Mouse (Mus musculus): ENCODE data around the gene Vwa5b1. TPM values are rescaled to one million over a fixed set of nuclear protein-coding genes. Genes with fewer than 3 reads are reported as not detected.

Vwa5b1 gene
- polyA plus RNA-seq, 1 experiment from 2014 or later = 0.13 TPM

DNA sequence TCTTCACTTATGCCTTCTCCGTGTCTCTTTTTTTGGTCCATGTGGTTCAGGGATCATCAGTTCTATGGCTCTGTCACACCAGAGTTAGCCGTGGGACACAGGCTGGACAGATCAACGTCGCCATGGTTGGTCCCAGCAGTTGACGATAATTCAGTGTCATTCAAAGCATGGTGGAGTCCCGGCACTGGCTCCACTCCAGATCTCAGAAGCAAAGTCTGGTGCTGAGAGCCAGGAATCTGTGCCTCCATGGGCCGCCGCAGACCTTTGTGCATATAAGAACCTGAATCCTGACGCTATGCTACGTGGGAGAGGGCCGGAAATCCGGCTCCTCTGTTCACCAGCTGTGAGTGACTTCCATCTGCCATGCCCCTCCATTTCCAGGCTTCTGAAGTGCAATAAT lies 100.1 kb downstream of the Vwa5b1 start:
- H3K4me1 ChIP-seq (replicated peaks; ENCODE audit: control insufficient read depth, insufficient read depth, low read length) = peaks cover 3% of the 10 kb centered on the region; the same call in 1 of the 2 replicates
- H3K36me3 ChIP-seq (ENCODE audit: control insufficient read depth, insufficient read depth, low read length) = no peaks in the 10 kb centered on the region
- ATAC-seq (replicated peaks; ENCODE audit: low FRiP score) (no peak), DNase-seq (ENCODE audit: low spot score) (no peak)
- 93% methylated on average over 12 of the region's 12 CpGs for WGBS
- no peak overlapping the region for H3K4me2 ChIP-seq (ENCODE audit: low read depth, low read length, severe bottlenecking)
- no peak overlapping the region for H3K4me3 ChIP-seq (ENCODE audit: low read depth, low read length)
- no peak overlapping the region for H3K9ac ChIP-seq (ENCODE audit: low read length)
- no peaks in the 10 kb centered on the region for H3K27me3 ChIP-seq (ENCODE audit: control insufficient read depth, insufficient read depth, low read length)
- no peaks in the 10 kb centered on the region for H3K9me3 ChIP-seq (ENCODE audit: control insufficient read depth, low read length)
- H3K27ac ChIP-seq (ENCODE audit: low read depth, low read length) = no peak overlapping the region

DNA sequence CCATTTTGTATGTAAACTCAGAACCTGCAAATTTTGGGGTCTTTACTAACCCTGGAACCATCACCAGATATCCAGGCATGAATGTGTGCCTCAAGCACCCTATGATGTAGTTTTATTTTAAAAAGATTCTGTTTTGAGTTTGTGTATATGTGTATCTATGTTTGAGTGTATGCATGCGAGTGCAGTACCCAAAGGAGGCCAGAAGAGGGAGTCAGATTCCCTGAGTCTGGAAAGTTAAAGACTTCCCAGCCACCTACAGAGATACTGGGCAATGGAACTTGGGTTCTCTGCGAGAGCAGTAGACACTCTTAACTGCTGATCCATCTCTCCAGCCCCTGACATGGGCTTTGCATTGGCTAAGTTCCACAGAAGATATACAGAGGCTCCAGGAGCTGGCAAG lies 101.8 kb downstream of the Vwa5b1 start:
- H3K9me3 ChIP-seq (ENCODE audit: control insufficient read depth, low read length) = no peaks in the 10 kb centered on the region
- DNase-seq (ENCODE audit: low spot score) (no peak), ATAC-seq (replicated peaks; ENCODE audit: low FRiP score) (no peak)
- no peak overlapping the region for H3K4me2 ChIP-seq (ENCODE audit: low read depth, low read length, severe bottlenecking)
- H3K36me3 ChIP-seq (ENCODE audit: control insufficient read depth, insufficient read depth, low read length) = no peaks in the 10 kb centered on the region
- peaks cover 3% of the 10 kb centered on the region; the same call in 1 of the 2 replicates for H3K4me1 ChIP-seq (replicated peaks; ENCODE audit: control insufficient read depth, insufficient read depth, low read length)
- no peak overlapping the region for H3K27ac ChIP-seq (ENCODE audit: low read depth, low read length)
- WGBS = 90% methylated on average over 2 of the region's 2 CpGs
- no peaks in the 10 kb centered on the region for H3K27me3 ChIP-seq (ENCODE audit: control insufficient read depth, insufficient read depth, low read length)
- H3K4me3 ChIP-seq (ENCODE audit: low read depth, low read length) = no peak overlapping the region
- no peak overlapping the region for H3K9ac ChIP-seq (ENCODE audit: low read length)

DNA sequence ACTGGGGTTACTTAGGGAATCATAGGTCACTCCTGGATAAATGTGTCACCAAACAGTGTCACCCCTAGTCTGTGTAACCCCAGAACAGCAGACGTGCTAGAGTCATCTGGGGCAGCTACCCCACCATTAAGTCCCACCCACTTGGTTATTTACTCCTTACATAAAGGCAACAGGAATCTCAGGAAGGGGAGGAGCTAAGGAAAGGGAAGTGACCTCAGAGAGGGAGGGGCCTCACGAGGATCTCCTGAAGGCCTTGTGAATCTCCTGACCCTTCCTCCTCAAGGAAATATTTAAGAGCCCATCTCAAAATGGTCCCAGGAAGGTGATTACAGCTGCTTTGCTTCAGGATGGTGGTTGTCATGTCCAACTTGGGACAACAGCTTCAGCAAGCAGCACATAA lies 103.9 kb downstream of the Vwa5b1 start:
- ATAC-seq (replicated peaks; ENCODE audit: low FRiP score) (no peak), DNase-seq (ENCODE audit: low spot score) (no peak)
- Histone ChIP-seq H3K36me3 (ENCODE audit: control insufficient read depth, insufficient read depth, low read length) (no peaks in the 10 kb centered on the region), H3K27me3 (ENCODE audit: control insufficient read depth, insufficient read depth, low read length) (no peaks in the 10 kb centered on the region), H3K9me3 (ENCODE audit: control insufficient read depth, low read length) (no peaks in the 10 kb centered on the region), H3K4me1 (replicated peaks; ENCODE audit: control insufficient read depth, insufficient read depth, low read length) (no peaks in the 10 kb centered on the region), H3K4me2 (ENCODE audit: low read depth, low read length, severe bottlenecking) (no peak overlapping the region), H3K9ac (ENCODE audit: low read length) (no peak overlapping the region), H3K27ac (ENCODE audit: low read depth, low read length) (no peak overlapping the region), H3K4me3 (ENCODE audit: low read depth, low read length) (no peak overlapping the region)
- 89% methylated on average over 2 of the region's 2 CpGs for WGBS

DNA sequence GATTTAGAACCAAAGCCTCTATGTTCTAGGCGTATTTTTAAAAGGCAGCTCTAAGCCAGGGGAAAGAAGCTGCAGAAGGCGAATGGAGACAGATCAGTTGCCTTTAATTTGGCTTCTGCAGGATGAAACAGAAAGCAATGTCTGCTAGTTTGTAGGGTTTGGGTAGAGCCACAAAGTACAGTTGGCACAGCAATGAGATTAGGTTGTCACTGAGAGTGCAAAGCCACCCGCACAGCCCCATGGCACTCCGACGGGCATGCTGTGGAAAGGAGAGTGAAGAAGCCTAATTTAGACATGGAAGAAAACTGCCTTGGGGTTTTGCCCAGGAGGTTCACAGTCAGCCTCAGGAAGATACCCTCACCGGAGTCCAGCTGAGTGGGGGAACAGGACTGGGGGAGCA lies 105.7 kb downstream of the Vwa5b1 start:
- Histone ChIP-seq H3K4me3 (ENCODE audit: low read depth, low read length) (no peak overlapping the region), H3K9ac (ENCODE audit: low read length) (no peak overlapping the region), H3K27me3 (ENCODE audit: control insufficient read depth, insufficient read depth, low read length) (no peaks in the 10 kb centered on the region), H3K9me3 (ENCODE audit: control insufficient read depth, low read length) (no peaks in the 10 kb centered on the region), H3K27ac (ENCODE audit: low read depth, low read length) (no peak overlapping the region), H3K4me1 (replicated peaks; ENCODE audit: control insufficient read depth, insufficient read depth, low read length) (no peaks in the 10 kb centered on the region), H3K36me3 (ENCODE audit: control insufficient read depth, insufficient read depth, low read length) (no peaks in the 10 kb centered on the region), H3K4me2 (ENCODE audit: low read depth, low read length, severe bottlenecking) (no peak overlapping the region)
- DNase-seq (ENCODE audit: low spot score) (no peak), ATAC-seq (replicated peaks; ENCODE audit: low FRiP score) (no peak)
- WGBS = 92% methylated on average over 6 of the region's 6 CpGs

DNA sequence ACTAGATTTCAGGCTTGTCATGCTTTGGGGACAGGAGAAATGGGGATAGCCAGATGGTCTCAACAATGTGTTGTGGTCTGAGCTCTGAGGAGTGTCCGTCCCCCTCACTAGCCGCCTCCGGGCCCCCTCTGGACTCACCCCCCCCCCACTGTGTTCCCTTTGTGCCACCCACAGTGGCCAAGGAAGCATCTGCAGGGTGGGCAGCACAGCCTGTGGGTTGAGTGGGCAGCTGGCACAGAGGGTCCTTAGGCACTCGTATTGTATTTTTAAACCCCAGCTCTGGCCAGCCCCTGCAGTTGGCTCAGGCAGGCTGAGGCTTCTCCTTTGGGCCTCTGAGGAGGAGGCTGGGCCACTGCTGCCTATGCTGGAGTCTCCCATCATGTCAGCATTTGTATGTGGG lies 110.0 kb downstream of the Vwa5b1 start:
- H3K27ac ChIP-seq (ENCODE audit: low read depth, low read length) = no peak overlapping the region

DNA sequence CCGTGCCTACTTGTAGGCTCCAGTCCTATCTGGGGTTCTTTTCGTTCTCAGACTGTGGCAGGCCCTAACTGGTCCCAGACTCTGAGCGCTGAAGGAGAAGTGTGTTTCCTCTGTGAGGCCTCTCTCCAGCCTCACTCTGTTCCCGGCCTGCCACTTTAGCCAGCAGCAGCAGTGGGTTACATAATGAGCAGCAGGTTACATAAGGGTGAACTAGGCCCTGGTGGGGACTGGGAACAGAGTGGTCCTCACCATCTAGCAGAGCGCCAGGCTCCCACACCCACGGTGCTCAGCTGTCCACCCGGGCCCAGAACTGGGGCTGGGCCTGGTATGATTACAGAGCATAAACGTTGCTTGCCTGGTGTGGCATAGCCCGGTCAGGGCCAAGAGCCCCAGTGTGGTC lies 110.9 kb downstream of the Vwa5b1 start:
- no peak overlapping the region for H3K9ac ChIP-seq (ENCODE audit: low read length)
- H3K9me3 ChIP-seq (ENCODE audit: control insufficient read depth, low read length) = no peaks in the 10 kb centered on the region
- H3K4me2 ChIP-seq (ENCODE audit: low read depth, low read length, severe bottlenecking) = no peak overlapping the region
- H3K27ac ChIP-seq (ENCODE audit: low read depth, low read length) = no peak overlapping the region
- H3K27me3 ChIP-seq (ENCODE audit: control insufficient read depth, insufficient read depth, low read length) = no peaks in the 10 kb centered on the region; the same call in 1 of the 2 replicates
- no peak overlapping the region for H3K4me3 ChIP-seq (ENCODE audit: low read depth, low read length)
- peaks cover 6% of the 10 kb centered on the region; the same call in 1 of the 2 replicates for H3K4me1 ChIP-seq (replicated peaks; ENCODE audit: control insufficient read depth, insufficient read depth, low read length)
- WGBS = 81% methylated on average over 9 of the region's 9 CpGs
- H3K36me3 ChIP-seq (ENCODE audit: control insufficient read depth, insufficient read depth, low read length) = no peaks in the 10 kb centered on the region
- DNase-seq (ENCODE audit: low spot score) (no peak), ATAC-seq (replicated peaks; ENCODE audit: low FRiP score) (no peak)

More for the DNA sequence above, 110.0 kb downstream of the Vwa5b1 start:
- H3K4me2 ChIP-seq (ENCODE audit: low read depth, low read length, severe bottlenecking) = no peak overlapping the region
- H3K4me1 ChIP-seq (replicated peaks; ENCODE audit: control insufficient read depth, insufficient read depth, low read length) = peaks cover 6% of the 10 kb centered on the region; the same call in 1 of the 2 replicates
- no peak overlapping the region for H3K9ac ChIP-seq (ENCODE audit: low read length)
- ATAC-seq (replicated peaks; ENCODE audit: low FRiP score) = no peak
- no peaks in the 10 kb centered on the region for H3K36me3 ChIP-seq (ENCODE audit: control insufficient read depth, insufficient read depth, low read length)
- DNase-seq (ENCODE audit: low spot score) = no peak
- 76% methylated on average over 4 of the region's 4 CpGs for WGBS
- no peaks in the 10 kb centered on the region for H3K9me3 ChIP-seq (ENCODE audit: control insufficient read depth, low read length)
- no peak overlapping the region for H3K4me3 ChIP-seq (ENCODE audit: low read depth, low read length)
- no peaks in the 10 kb centered on the region; the same call in 1 of the 2 replicates for H3K27me3 ChIP-seq (ENCODE audit: control insufficient read depth, insufficient read depth, low read length)

DNA sequence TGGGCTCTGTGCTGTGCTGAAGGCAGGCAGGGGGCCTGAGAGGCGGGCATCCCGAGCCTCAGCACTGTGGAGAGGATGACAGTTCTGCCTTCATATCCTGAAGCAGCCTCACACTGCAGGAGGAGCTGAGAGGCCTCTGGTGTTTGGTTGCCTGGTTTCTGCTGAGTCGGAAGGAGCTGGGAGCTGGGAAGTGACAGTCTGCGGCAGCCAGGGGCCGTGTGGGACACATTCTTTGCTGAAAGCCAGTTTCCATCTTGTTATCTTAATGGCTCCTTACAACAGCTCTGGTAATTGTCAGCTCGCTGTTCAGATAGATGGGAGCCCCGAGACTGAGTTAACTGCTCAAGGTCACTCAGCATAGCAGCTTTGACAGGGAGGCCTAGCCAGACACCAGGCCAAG lies 111.9 kb downstream of the Vwa5b1 start:
- no peak overlapping the region for H3K27ac ChIP-seq (ENCODE audit: low read depth, low read length)
- no peaks in the 10 kb centered on the region for H3K9me3 ChIP-seq (ENCODE audit: control insufficient read depth, low read length)
- no peaks in the 10 kb centered on the region; the same call in 1 of the 2 replicates for H3K27me3 ChIP-seq (ENCODE audit: control insufficient read depth, insufficient read depth, low read length)
- DNase-seq (ENCODE audit: low spot score) (no peak), ATAC-seq (replicated peaks; ENCODE audit: low FRiP score) (no peak)
- peaks cover 6% of the 10 kb centered on the region; the same call in 1 of the 2 replicates for H3K4me1 ChIP-seq (replicated peaks; ENCODE audit: control insufficient read depth, insufficient read depth, low read length)
- H3K4me3 ChIP-seq (ENCODE audit: low read depth, low read length) = no peak overlapping the region
- no peaks in the 10 kb centered on the region for H3K36me3 ChIP-seq (ENCODE audit: control insufficient read depth, insufficient read depth, low read length)
- no peak overlapping the region for H3K4me2 ChIP-seq (ENCODE audit: low read depth, low read length, severe bottlenecking)
- no peak overlapping the region for H3K9ac ChIP-seq (ENCODE audit: low read length)
- 65% methylated on average over 7 of the region's 7 CpGs for WGBS

DNA sequence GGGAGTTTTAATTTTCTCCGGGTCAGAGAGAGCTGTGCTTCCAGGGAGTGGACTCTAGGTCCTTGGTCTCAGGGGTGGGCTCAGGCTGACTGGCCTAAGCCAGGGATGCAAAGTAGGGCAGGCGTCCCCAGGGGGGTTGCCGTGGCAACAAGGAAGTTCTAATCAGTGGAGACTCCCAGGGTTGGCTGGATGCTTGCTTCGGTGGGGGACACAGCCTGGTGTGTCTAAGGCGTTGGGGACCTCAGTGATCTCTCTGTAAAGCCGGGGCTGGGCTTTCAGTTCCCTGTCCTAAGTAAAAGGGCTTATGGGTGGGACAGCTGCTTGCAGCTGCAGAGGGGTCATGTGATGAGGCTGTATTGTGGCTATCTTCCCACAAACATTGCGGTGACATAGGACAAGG lies 113.4 kb downstream of the Vwa5b1 start:
- ATAC-seq (replicated peaks; ENCODE audit: low FRiP score) = peak; percentile 36; the same call in 1 of the 2 replicates
- WGBS = 11% methylated on average over 7 of the region's 7 CpGs
- H3K9ac ChIP-seq (ENCODE audit: low read length) = no peak overlapping the region

DNA sequence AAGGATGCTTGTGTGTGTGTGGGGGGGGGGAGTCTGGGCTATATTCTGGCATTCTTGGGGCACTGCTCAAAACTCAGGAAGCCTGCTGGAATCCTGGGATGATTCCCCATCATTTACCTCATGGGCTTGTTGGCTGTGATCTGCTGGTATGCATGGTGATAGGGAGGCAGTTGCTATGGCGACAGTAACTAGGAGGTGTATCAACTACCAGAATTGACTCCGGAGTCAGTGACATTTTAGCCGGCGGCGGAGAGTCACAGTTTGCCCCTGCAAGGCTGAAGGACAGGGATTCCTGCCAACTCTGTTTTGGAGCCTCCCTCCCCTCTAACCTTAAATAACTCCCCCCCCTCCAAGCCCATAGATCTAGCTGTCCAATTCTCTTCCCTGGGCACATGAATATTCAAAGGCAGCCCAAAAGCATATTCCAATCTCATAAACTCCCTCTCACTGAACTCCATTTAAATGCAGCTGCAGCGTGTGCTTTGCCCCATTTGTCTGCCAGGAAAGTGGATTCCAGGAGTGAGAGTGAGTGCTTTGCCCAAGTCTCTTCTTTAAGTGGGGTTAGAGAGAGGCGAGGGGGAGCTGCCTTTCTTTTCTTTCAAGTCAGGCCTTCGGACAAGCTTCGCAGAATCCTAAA lies 118.4 kb downstream of the Vwa5b1 start:
- no peaks in the 10 kb centered on the region for H3K27me3 ChIP-seq (ENCODE audit: control insufficient read depth, insufficient read depth, low read length)
- no peaks in the 10 kb centered on the region for H3K36me3 ChIP-seq (ENCODE audit: control insufficient read depth, insufficient read depth, low read length)
- H3K4me2 ChIP-seq (ENCODE audit: low read depth, low read length, severe bottlenecking) = no peak overlapping the region
- H3K9me3 ChIP-seq (ENCODE audit: control insufficient read depth, low read length) = no peaks in the 10 kb centered on the region
- H3K4me3 ChIP-seq (ENCODE audit: low read depth, low read length) = no peak overlapping the region
- peaks cover 3% of the 10 kb centered on the region; the same call in 1 of the 2 replicates for H3K4me1 ChIP-seq (replicated peaks; ENCODE audit: control insufficient read depth, insufficient read depth, low read length)
- DNase-seq (ENCODE audit: low spot score) (no peak), ATAC-seq (replicated peaks; ENCODE audit: low FRiP score) (no peak)
- no peak overlapping the region for H3K9ac ChIP-seq (ENCODE audit: low read length)
- WGBS = 42% methylated on average over 9 of the region's 9 CpGs
- no peak overlapping the region for H3K27ac ChIP-seq (ENCODE audit: low read depth, low read length)

More for the DNA sequence above, 113.4 kb downstream of the Vwa5b1 start:
- no peak overlapping the region for H3K4me2 ChIP-seq (ENCODE audit: low read depth, low read length, severe bottlenecking)
- no peak overlapping the region for H3K27ac ChIP-seq (ENCODE audit: low read depth, low read length)
- H3K9me3 ChIP-seq (ENCODE audit: control insufficient read depth, low read length) = no peaks in the 10 kb centered on the region
- H3K36me3 ChIP-seq (ENCODE audit: control insufficient read depth, insufficient read depth, low read length) = no peaks in the 10 kb centered on the region
- no peaks in the 10 kb centered on the region; the same call in 1 of the 2 replicates for H3K27me3 ChIP-seq (ENCODE audit: control insufficient read depth, insufficient read depth, low read length)
- H3K4me1 ChIP-seq (replicated peaks; ENCODE audit: control insufficient read depth, insufficient read depth, low read length) = peaks cover 6% of the 10 kb centered on the region; the same call in 1 of the 2 replicates
- no peak overlapping the region for H3K4me3 ChIP-seq (ENCODE audit: low read depth, low read length)
- DNase-seq (ENCODE audit: low spot score) = peak; percentile 65
